Mouse (Mus musculus) megakaryocyte-erythroid progenitor cell, adult 5-6 weeks (primary cell): ENCODE measurements around the gene Id4. TPM values are rescaled to one million over a fixed set of nuclear protein-coding genes. Genes with fewer than 3 reads are reported as not detected.
A peak's percentile ranks its signal among the peaks of the same experiment; 100 is the strongest.

Source experiments
- ATAC-seq: replicated peaks from 2 replicates; pipeline ENCODE4 v1.8.0; 2016; ENCODE audit warnings: mild to moderate bottlenecking, inconsistent platforms; ENCODE audit not compliant: severe bottlenecking, poor library complexity, low FRiP score, low TSS enrichment
- total RNA-seq, 2 experiments: library from RNA; stranded (forward) in 1 of 2; stranded (reverse) in 1 of 2; fragments of 200-1000, 215-1000 nt in 1 of 2; fragments of >200 nt in 1 of 2; fragmentation: Nextera tagmentation in 1 of 2; gene quantifications; 2 replicates each; pipeline ENCODE4 v1.2.3; 2014 to 2017

Gene Id4
- not detected in 2 replicates for total RNA-seq (2014; fragmentation: Nextera tagmentation)
- total RNA-seq (2017), result 0.85 TPM in 1 of 2 replicates, not detected in the other

DNA sequence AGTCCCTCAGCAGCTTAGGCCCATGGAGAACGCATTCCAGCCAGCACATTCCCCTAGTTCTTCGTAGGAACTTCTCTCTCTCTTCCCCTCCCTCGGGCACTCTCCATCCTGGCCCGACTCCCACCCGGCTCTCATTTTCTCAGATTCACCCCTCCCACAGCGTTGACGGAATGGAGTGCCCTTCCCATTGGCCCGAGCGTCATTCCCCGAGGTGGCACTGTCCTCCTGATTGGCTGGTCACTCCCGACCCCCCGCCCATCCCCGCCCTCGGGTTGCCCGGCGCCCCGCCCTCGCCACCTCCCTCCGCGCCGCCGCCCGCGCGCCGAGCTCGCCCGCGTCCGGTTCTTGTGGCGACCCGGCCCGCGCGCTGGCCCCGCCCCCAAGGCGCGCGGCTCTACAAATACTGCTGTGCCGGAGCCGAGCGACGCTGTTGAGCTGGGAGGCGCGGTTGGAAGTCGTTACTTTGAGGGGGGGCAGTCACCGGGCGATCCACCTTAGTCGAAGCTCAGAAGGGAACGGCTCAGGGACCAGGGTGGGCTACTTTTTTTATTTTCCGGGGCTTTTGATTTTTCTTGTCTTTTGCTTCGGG, at the start of gene Id4:
Gene Id4, plus strand, starts transcription at position 539 of the 589 bp plus-strand sequence.
- ATAC-seq, result peak; percentile 78; the same call in 1 of the 2 replicates

DNA sequence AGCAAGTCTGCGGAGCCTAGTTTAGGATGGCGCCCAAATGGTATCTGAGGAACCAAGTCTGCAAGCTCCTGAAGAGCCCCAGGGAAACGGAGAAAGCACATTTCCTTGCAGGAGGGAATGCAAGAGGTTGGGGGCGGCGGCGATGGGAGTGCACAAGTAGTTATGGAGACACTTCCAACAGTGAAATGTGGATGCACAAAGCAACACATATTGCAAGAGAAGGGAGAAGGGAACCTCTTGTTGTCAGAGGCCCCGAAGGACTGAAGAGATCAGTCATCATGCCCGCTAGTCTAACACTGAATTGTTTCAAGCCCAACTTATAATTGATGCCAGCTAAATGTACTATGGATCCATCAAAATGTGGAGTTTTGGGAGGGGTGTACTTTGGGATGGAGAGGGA, 33.9 kb upstream of the Id4 start:
- ATAC-seq, result no peak

DNA sequence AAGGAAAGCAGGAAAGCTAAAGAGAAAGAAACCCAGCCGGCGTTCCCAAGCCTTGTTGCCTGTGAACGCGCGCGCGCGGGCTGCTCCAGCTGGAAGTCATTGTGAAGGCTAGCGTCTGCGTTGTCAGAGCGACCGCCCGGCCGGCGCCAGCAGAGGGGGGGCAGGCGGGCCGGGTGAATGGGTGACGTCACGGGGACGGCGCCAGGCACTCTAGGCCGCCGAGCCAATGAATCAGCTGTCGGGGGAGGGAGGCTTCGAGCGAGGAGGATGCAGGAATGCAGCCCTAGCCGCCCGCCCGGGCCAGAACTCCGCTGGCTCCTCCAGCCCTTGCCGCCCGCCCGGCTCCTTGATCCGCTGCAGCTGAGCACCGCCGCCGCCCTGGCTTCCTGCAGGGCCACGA, 33.3 kb upstream of the Id4 start:
- ATAC-seq, result peak; percentile 71; the same call in 1 of the 2 replicates

DNA sequence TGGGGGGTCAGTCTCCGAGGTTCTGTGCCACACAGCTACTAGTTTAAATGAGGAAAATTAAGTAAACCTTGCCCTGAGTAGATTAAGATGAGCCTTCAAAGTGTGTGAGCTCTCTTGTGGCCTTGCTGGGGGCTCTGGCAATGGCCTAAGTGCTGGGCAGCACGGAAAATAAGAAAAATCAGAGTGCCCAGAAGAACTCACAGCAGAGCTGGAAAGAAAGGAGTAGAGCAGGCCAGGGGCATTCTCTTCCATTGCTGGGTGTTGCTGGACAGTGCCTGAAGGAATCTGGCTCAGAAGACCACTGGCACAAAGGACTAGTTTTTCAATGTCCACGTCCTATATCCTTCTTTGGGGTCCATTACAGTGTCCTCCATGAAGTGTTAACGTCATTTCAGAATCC, 32.9 kb upstream of the Id4 start:
- no peak for ATAC-seq

DNA sequence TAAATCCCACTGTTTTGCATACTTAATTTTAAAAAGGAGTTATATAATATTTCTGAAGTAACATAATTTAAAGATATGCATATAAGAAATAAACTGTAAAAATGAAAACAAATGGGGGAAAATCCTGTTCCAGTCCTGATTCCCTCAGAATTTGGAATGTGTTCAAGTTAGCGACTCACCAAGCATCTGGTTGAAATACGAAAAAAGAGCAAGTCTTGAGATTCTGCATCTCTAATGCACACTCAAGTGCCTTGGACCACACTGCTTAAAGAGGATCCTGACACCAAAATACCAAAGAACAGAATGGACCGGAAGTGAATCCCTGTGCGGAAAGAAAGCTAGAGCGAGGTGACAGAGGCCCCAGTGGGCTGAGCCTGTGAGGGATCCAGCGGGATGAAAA, 30.0 kb upstream of the Id4 start:
- no peak for ATAC-seq

DNA sequence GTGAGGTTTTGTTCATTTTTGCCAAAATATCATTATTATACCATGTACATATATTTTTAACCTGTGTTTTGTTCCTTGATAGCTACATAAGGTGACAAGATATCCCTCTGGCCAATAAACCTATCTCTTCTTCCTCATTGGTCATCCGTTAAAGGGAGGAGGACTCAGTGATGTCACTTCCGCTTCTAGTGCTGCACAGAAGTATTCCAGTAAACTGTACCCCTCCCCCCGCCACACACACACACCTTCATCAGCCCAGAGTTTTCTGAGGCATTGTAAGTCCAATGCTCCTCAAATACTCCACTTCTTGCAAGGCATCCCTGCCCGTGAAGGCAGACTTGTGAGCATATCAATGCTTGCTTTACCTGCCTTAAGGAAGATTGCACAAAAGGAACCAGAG, 24.6 kb upstream of the Id4 start:
- ATAC-seq, result no peak

DNA sequence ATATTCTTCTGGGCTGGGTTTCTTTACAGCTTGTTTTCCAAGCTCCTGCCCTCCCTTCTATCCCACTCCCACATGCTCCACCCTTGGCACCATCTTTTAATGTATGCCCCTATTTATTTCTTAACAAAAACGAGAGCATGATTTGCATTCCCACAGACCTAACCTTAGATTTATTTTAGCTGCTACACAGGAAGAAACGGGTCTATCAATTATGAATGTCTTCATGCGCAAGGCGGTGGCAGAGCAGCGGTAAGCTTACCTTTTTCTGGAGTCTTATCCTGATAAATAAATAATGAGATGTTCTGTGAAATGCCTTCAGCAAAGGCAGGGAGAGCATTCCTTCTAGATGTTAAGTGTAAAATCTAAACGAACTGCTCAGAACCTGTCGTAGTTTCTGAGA, 24.2 kb upstream of the Id4 start:
- ATAC-seq, result no peak

DNA sequence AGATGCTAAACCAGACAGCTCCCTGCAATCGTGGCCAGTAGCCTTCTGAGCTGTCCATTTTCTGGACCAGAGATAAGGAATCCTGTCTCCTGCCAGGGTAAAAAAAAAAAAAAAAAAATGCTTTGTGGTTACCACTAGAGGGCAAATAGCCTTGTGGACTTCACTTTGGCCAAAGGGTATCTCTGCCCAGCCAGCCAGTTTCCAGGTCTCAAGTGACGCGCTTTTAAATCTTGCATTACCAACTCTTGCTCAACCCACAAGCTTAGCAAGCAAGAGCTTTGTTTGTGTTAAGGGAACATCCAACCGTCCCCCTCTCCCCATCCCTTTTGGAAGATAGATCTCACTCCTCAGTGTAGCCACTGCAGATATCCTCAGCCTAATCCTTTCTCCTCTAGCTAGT, 23.5 kb upstream of the Id4 start:
- ATAC-seq, result no peak

DNA sequence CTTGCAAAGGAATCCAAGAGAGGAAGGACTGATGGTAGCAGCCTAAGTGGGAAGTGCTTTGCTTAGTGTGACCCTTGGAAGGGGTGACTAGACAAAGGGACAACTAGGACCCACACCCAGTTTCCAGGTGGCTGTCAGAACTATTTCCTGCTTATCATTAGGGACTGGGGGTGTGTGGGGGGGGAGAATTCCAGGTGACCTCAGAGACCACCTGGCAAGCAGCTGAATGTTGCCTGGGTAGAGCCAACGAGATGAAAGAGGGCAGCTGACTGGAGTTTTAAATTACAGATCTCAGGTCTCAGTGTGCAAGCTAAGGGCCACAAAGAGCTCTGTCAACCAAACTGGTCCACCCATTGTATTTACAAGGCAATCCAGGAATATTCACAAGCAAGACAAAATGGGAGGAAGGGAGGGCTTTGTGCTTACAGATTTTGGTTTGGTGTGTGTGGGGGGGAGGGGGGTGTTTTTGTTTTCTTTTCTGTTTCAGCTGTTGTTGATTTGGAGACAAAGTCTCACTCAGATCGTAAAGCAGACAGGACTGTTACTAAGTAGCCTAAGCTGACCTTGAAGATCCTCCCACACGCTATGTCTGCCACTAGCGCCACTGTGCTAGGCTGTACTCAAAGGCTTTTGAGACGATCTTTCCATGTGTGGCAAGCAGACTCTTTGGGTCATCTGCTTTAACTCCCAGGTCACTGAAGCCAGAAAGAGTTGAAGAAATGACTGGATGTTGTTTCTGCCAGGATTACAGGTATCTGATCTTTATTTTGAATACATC, 15.6 kb upstream of the Id4 start:
- ATAC-seq, result no peak

DNA sequence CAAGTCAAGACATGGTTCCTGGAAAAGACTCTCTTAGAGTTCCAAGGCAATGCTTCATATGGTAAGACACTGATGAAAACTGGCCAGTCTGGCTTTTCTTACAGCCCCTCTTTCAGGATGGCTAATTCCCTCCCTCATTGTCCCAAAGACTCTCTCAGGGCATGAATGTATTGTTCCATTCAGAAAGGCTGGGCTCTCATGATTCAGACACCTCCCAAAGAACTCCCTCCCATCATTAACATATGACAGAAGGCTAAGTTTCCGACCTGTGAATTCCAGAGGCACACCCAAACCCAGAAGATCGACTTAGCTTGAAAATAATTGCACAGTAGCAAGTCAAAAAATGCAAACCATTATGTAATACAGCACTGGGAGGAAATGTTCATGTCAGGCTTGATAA, 8.5 kb upstream of the Id4 start:
- no peak for ATAC-seq

DNA sequence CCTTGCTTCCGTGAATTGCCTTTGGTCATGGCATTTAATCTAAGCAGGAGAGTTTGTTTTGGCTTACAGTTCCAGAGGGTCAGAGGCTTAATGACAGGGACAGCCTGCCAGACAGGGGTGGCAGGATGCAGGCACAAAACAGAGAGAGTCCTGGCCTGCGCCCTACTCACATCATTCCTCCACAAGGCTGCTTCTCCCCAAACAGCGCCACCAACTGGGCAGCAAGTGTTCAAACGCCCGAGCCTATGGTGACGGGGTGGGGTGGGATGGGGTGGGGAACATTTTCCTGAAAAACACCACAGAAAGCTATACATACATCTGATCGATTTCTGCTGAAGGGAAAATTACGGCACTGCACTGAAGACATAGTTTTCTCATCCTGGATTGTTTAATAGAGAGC, 6.0 kb upstream of the Id4 start:
- no peak for ATAC-seq

DNA sequence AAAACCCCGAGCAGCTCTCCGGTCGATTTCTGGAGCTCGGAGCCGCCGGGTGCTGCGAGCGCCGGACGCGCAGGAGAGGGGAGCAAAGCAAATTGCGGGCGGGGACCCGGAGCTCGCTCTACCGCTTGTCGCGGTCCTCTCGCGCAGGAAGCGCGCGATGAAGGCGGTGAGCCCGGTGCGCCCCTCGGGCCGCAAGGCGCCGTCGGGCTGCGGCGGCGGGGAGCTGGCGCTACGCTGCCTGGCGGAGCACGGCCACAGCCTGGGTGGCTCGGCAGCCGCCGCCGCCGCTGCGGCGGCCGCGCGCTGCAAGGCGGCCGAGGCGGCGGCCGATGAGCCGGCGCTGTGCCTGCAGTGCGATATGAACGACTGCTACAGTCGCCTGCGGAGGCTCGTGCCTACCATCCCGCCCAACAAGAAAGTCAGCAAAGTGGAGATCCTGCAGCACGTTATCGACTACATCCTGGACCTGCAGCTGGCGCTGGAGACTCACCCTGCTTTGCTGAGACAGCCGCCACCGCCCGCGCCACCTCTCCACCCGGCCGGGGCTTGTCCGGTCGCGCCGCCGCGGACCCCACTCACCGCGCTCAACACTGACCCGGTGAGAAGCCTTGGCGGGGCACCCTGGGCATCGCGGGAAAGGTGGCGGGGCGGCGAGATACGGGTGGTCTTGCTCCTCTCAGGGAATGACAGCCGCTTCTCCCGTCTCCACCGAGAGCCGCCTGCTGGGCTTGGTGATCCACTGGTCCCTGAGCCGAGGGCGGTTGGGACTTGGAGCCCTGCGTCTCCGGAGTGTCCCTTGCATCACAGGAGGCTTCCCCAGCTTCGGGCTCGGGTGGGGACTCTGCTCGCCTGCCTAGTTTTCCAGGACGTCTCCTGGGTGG, 553 bp downstream of the Id4 start:
- ATAC-seq, result no peak

DNA sequence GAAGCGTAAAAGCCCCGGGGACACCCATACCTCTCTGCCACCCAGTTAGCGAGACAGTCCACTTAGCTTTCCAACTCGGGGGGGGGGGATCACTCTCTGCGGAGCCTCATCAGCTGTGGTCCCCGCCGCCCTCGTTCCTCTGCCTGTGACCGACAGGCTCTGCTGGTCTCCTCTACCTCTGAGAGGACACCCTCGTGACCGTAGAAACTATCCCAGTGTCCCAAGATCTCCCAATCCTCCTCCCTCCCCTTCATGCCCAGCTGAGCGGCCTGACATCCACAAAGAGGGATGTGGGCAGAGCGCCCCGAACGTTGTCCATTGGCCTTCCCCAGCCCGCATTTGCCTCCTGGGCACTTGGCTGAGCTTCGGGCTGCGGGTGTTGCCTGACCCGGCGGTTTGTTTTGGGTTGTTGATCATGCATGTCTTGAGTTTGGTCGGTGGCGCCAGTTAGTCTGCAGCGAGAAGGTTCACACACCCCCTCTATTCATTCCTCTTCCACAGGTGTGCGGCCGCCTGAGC, 1.5 kb downstream of the Id4 start:
- no peak for ATAC-seq

DNA sequence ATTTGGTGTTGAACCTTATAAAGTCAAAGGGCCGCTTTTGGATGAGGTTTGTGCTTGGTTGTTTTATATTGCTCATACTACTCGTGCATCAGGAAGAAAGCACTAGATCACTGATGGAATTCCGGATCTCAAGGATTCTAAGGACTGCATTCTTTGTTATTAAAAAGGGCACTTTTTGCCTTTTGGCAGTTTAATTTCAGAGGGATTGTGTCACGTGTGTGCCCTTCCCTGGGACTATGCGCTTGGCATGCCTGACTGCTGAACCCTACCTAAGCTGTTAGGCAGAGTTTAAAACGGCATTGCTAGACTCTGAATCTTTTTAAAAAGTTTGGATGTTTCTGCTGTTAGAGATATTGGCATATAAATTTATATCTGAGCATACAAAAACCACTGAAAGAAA, 4.0 kb downstream of the Id4 start:
- no peak for ATAC-seq

DNA sequence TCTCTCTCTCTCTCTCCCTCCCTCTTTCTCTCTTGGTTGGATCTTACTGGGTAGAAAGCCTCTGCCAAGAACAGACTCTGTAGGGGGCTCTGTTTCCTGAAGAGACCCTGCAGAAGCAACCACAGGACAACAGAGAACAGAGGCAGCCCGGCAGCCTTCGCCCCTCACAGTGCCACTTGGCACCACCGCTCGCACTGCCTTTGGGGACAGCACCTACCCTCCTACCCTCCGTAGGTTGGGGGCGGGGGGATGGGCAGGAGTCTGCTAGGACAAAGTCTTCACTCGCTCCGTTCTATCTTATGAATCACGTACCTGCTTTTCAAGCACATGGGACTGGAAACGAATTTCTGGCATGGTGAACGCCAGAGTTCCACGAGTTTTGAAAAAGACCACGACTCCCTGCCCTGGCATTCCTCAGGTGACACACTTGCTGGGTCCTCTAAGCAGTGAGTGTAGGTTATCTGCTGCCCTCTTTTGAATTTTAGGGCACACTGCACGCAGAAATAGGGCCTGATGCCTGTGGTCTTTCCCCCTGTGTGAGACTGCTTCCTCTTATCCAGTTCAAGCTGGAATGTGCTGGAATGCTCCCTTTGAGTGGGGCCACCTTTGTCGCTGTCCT, 12.5 kb downstream of the Id4 start:
- ATAC-seq, result no peak

DNA sequence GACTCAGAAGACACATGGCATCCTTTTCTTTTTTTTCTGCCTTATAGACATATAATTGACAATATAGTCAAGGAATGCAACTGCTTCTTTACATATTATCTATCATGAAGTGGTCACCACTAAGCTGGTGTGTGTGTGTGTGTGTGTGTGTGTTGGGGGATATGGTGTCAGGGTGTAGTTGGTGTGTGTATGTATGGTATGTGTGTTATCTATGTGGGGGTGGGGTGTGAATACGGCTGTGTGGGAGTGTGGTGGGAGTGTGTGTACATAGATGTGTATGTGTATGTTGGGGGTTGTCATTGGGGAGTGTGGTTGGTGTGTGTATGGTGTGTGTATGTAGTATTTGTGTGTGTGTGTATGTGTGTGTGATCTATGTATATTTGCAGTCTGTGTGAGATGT, 13.1 kb downstream of the Id4 start:
- no peak for ATAC-seq

DNA sequence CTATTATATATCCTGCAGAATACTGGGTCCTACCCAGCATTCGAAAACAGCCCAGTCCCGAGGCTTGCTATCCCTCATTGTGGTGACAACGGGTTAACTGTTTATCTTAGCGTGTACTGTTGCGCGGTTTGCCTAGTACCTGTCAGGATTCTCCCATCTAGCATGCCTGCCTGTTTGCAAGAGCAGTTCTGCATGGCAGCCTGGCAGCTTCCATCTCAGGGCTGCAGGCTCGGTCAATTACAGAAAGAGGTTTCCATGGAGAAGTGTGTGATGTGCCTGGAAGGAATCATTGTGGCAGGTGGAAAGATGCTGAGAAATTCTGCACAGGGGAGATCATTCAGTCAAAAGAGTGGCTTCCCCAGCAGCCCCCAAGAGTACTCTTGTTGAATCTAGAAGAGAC, 16.0 kb downstream of the Id4 start:
- ATAC-seq, result no peak

DNA sequence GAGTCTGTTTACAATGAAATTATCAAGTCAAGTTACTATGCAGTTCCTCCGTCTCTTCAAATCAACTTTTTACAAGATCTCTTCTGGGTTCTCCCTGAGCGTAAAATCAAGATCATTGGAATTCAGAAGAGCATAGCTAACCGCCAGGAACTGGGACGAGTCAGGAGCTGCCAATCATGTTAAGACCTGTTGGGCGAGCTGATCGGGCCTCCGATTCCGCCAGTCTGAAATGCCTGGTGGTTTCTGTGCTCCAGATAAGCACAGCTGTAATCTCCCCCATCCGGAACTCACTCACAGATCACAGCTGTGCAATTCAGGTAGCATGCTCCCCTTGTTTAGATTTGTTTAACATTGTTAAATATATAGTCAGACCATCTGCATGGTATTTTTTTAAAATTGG, 23.4 kb downstream of the Id4 start:
- no peak for ATAC-seq

DNA sequence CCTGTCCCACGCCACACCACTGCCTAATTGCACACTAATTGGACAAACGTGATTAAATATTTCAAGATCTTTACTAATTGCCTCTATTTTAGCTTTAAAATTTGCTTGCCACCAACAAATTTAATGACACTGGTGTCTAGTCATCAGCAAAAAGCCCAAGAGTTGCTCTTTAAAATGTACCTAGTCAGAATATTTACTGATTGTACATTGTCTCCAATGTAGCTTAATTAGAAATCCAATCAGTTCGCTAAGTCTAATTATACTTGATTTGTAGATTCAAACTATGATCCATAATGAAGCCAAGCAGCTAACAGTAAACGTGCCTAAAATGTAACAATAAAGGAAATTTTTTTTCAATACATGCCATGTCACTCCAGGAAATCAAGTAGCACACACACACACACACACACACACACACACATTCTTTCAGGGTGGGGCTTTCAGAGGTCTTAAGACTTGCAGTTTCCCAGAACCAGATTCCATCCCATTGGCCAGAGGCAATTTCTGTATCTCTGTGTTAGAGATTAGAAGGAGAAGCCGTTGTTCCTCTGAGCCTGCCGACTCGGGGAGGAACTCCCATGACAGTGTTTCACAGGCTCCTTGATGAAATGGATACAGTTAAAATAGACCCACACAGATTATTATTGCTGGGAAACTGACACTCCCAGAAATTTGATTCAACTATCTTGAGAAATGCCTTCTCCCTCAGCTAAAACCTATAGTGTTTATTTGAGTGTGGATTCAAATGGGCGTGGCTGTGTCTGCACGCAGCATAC, 24.1 kb downstream of the Id4 start:
- no peak for ATAC-seq
